Mouse (Mus musculus): ENCODE measurements around the gene Mdga2. TPM values are rescaled to one million over a fixed set of nuclear protein-coding genes. Genes with fewer than 3 reads are reported as not detected.

The Mdga2 gene
- polyA plus RNA-seq, 1 experiment = not detected

GRCm38 (mm10) chr12:66866199-66866598 is 356.1 kb downstream of the Mdga2 start:
- no peaks in the 10 kb centered on the region for H3K9me3 ChIP-seq (ENCODE audit: control insufficient read depth, low read length)
- H3K4me3 ChIP-seq (replicated peaks) = no peak overlapping the region
- H3K4me1 ChIP-seq (ENCODE audit: control insufficient read depth) = no peaks in the 10 kb centered on the region
- H3K27me3 ChIP-seq (ENCODE audit: control insufficient read depth) = no peaks in the 10 kb centered on the region
- no peaks in the 10 kb centered on the region for H3K36me3 ChIP-seq (ENCODE audit: control insufficient read depth)
- TF ChIP-seq TAL1 (IDR thresholded peaks at IDR 0.05; ENCODE audit: low read length) = no peak

GRCm38 (mm10) chr12:66853167-66853566 is 369.2 kb downstream of the Mdga2 start:
- Histone ChIP-seq H3K36me3 (ENCODE audit: control insufficient read depth) (no peaks in the 10 kb centered on the region), H3K27me3 (ENCODE audit: control insufficient read depth) (no peaks in the 10 kb centered on the region), H3K9me3 (ENCODE audit: control insufficient read depth, low read length) (no peaks in the 10 kb centered on the region), H3K4me3 (replicated peaks) (no peak overlapping the region), H3K4me1 (ENCODE audit: control insufficient read depth) (no peaks in the 10 kb centered on the region)
- no peak for TF ChIP-seq GATA1 (IDR thresholded peaks at IDR 0.05; ENCODE audit: low read length)
- no peak for TF ChIP-seq TAL1 (IDR thresholded peaks at IDR 0.05; ENCODE audit: low read length)

- H3K27me3 ChIP-seq (ENCODE audit: control insufficient read depth) = no peaks in the 10 kb centered on the region
- no peaks in the 10 kb centered on the region for H3K36me3 ChIP-seq (ENCODE audit: control insufficient read depth)
- TF ChIP-seq GATA1 (IDR thresholded peaks at IDR 0.05; ENCODE audit: low read length) (no peak), TAL1 (IDR thresholded peaks at IDR 0.05; ENCODE audit: low read length) (no peak)
- no peaks in the 10 kb centered on the region for H3K9me3 ChIP-seq (ENCODE audit: control insufficient read depth, low read length)
- H3K4me1 ChIP-seq (ENCODE audit: control insufficient read depth) = no peaks in the 10 kb centered on the region
- no peak overlapping the region for H3K4me3 ChIP-seq (replicated peaks)
Observed at GRCm38 (mm10) chr12:66840336-66840735, 382.0 kb downstream of the Mdga2 start.

DNA sequence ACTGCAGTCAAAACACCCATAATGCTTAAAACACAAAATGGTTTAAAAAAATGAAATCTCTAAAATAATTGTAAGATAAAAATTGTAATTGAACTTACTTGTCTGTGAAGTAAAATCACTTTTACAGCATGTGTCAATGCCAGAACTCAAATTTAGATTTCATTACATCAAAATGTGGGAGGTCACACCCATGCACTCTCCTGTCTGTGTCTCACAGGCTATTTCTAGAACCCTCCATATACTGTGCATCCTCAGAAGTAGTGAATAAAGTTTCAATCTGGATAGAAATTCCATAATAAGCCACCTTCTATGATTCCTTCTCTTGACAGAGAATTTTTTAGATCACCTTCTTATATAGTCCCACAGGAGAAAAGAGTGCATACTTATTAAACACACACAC is 466.7 kb downstream of the Mdga2 start:
- TF ChIP-seq TAL1 (IDR thresholded peaks at IDR 0.05; ENCODE audit: low read length) = no peak
- TF ChIP-seq GATA1 (IDR thresholded peaks at IDR 0.05; ENCODE audit: low read length) = no peak
- H3K4me1 ChIP-seq (ENCODE audit: control insufficient read depth) = no peaks in the 10 kb centered on the region
- H3K4me3 ChIP-seq (replicated peaks) = no peak overlapping the region
- H3K9me3 ChIP-seq (ENCODE audit: control insufficient read depth, low read length) = no peaks in the 10 kb centered on the region
- no peaks in the 10 kb centered on the region for H3K27me3 ChIP-seq (ENCODE audit: control insufficient read depth)
- no peaks in the 10 kb centered on the region for H3K36me3 ChIP-seq (ENCODE audit: control insufficient read depth)

DNA sequence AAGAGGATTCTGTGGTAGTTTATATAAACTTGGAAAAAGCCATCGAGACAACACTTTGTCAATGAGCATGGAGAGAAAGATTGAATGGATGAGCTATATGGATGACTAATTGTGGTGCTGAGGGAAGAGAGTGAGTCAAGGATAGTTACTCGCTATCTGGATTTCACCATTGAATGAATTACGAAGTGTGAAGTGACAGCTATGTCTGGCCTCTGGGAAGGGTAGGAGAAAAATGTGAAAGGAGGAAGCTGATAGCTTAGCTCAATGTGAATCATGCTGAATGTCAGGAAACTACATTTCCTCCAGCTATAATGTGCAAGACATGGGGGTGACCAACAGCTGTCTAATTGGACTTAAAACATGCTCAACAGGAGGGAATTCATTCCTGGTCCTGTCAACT is 487.8 kb downstream of the Mdga2 start:
- H3K27me3 ChIP-seq (ENCODE audit: control insufficient read depth) = no peaks in the 10 kb centered on the region
- no peaks in the 10 kb centered on the region for H3K36me3 ChIP-seq (ENCODE audit: control insufficient read depth)
- H3K9me3 ChIP-seq (ENCODE audit: control insufficient read depth, low read length) = no peaks in the 10 kb centered on the region; the same call in 1 of the 2 replicates
- TF ChIP-seq TAL1 (IDR thresholded peaks at IDR 0.05; ENCODE audit: low read length) = no peak
- TF ChIP-seq GATA1 (IDR thresholded peaks at IDR 0.05; ENCODE audit: low read length) = no peak
- no peaks in the 10 kb centered on the region for H3K4me1 ChIP-seq (ENCODE audit: control insufficient read depth)
- no peak overlapping the region for H3K4me3 ChIP-seq (replicated peaks)

- no peak for TF ChIP-seq GATA1 (IDR thresholded peaks at IDR 0.05; ENCODE audit: low read length)
- H3K4me3 ChIP-seq (replicated peaks) = no peak overlapping the region
- no peaks in the 10 kb centered on the region for H3K27me3 ChIP-seq (ENCODE audit: control insufficient read depth)
- no peaks in the 10 kb centered on the region for H3K9me3 ChIP-seq (ENCODE audit: control insufficient read depth, low read length)
- no peaks in the 10 kb centered on the region for H3K36me3 ChIP-seq (ENCODE audit: control insufficient read depth)
- no peaks in the 10 kb centered on the region for H3K4me1 ChIP-seq (ENCODE audit: control insufficient read depth)
Observed at GRCm38 (mm10) chr12:66724474-66724873, 497.9 kb downstream of the Mdga2 start.

DNA sequence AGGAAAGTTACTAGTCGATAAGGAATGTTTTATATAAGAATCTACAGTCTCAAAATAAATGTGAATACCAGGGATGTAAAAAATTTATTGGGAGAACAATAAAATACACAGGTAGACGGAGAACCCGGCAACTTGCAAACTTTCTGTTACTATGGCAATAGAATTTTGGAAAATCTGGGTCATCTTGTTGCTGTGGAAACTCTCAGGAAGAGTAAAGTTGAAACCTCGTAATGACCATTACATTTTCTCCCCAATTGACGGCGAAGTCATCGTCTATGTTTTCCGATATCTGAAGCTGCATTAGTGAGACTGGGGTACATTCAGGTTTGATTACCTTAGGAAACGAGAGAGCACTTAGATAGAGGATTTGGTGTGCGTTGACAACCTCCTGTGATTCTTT is 514.0 kb downstream of the Mdga2 start:
- Histone ChIP-seq H3K4me3 (replicated peaks) (no peak overlapping the region), H3K9me3 (ENCODE audit: control insufficient read depth, low read length) (no peaks in the 10 kb centered on the region), H3K36me3 (ENCODE audit: control insufficient read depth) (no peaks in the 10 kb centered on the region), H3K4me1 (ENCODE audit: control insufficient read depth) (no peaks in the 10 kb centered on the region), H3K27me3 (ENCODE audit: control insufficient read depth) (no peaks in the 10 kb centered on the region)
- TF ChIP-seq TAL1 (IDR thresholded peaks at IDR 0.05; ENCODE audit: low read length) (no peak), GATA1 (IDR thresholded peaks at IDR 0.05; ENCODE audit: low read length) (no peak)

DNA sequence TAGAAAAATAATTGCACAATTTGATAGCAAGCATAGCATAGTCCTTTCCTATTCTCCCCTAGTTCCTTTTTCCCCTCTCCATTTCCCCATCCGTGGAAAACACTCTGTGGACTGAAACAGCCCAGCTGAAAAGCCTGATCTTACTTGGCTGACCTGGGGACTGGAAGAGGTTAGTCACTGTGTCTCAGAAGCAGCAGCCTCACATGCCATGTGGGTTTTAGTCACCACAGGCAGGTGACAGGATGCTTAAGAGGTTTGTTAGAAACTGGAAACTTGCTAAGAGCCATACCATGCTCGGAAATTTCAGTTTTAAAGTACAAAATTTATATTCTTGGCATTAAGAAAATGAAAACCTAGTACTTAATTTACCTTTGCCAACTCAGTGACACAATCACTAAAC is 514.9 kb downstream of the Mdga2 start:
- Histone ChIP-seq H3K4me1 (ENCODE audit: control insufficient read depth) (no peaks in the 10 kb centered on the region), H3K4me3 (replicated peaks) (no peak overlapping the region), H3K27me3 (ENCODE audit: control insufficient read depth) (no peaks in the 10 kb centered on the region), H3K9me3 (ENCODE audit: control insufficient read depth, low read length) (no peaks in the 10 kb centered on the region), H3K36me3 (ENCODE audit: control insufficient read depth) (no peaks in the 10 kb centered on the region)
- TF ChIP-seq GATA1 (IDR thresholded peaks at IDR 0.05; ENCODE audit: low read length) (no peak), TAL1 (IDR thresholded peaks at IDR 0.05; ENCODE audit: low read length) (no peak)

DNA sequence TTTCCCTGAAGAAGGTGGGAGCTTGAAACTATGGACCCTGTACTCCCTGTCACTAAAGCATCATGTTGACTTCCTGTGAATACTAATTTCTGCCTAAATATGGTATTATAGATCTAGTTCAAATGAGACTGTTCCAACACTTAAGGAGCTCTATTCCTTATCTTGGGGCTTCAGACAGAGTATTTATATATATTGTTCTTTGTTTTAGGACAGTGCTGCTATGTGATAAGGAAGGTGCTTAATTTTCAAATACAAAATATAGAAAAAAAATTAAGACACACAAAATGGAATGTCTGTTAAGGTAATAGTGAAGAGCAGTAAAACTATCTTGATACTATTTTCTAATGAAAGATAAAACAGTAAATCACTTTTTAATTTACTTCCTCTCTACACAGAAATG is 517.3 kb downstream of the Mdga2 start:
- no peaks in the 10 kb centered on the region for H3K9me3 ChIP-seq (ENCODE audit: control insufficient read depth, low read length)
- no peaks in the 10 kb centered on the region for H3K4me1 ChIP-seq (ENCODE audit: control insufficient read depth)
- H3K27me3 ChIP-seq (ENCODE audit: control insufficient read depth) = no peaks in the 10 kb centered on the region
- H3K4me3 ChIP-seq (replicated peaks) = no peak overlapping the region
- no peaks in the 10 kb centered on the region for H3K36me3 ChIP-seq (ENCODE audit: control insufficient read depth)
- TF ChIP-seq TAL1 (IDR thresholded peaks at IDR 0.05; ENCODE audit: low read length) (no peak), GATA1 (IDR thresholded peaks at IDR 0.05; ENCODE audit: low read length) (no peak)

- Histone ChIP-seq H3K9me3 (ENCODE audit: control insufficient read depth, low read length) (no peaks in the 10 kb centered on the region), H3K4me1 (ENCODE audit: control insufficient read depth) (no peaks in the 10 kb centered on the region), H3K36me3 (ENCODE audit: control insufficient read depth) (no peaks in the 10 kb centered on the region), H3K27me3 (ENCODE audit: control insufficient read depth) (no peaks in the 10 kb centered on the region), H3K4me3 (replicated peaks) (no peak overlapping the region)
- TF ChIP-seq TAL1 (IDR thresholded peaks at IDR 0.05; ENCODE audit: low read length) (no peak), GATA1 (IDR thresholded peaks at IDR 0.05; ENCODE audit: low read length) (no peak)
Observed at GRCm38 (mm10) chr12:66702781-66703180, 519.6 kb downstream of the Mdga2 start.

All from erythroblast, embryonic 14.5 days (primary cell).